ENCODE assay signal across 25 mouse cellular contexts in genomic region chr14:55333812-55334211, GRCm38 (mm10).
A peak's percentile ranks its signal among the peaks of the same experiment; 100 is the strongest.
DNase-seq lines count a peak whose midpoint lies in the region; ATAC-seq and TF ChIP-seq lines count a peak whose summit lies in the region.
"Had no signal": no experiment of that assay in that cellular context is flagged by ENCODE, and none has a peak within 500 bp of the region (broad histone marks: within the 10 kb centered on the region; RNA-seq: fewer than 3 reads in every experiment).

No protein-coding gene starts in this region.

- H3K27ac ChIP-seq in intestine, embryonic 16.5 days (ENCODE audit: low read length) = no peak overlapping the region
- no peak overlapping the region for H3K27ac ChIP-seq in intestine, embryonic 15.5 days
- H3K27ac ChIP-seq: embryonic facial prominence, embryonic 12.5 days; forebrain, embryonic 13.5 days; gastrocnemius, adult 2 months; heart, embryonic 13.5 days; hindbrain, embryonic 12.5 days had no signal

- no peak overlapping the region for H3ac ChIP-seq in myocyte (ENCODE audit: control insufficient read depth, insufficient read length)

- H3K9ac ChIP-seq in intestine, embryonic 16.5 days (ENCODE audit: low read depth, low read length) = no peak overlapping the region
- H3K9ac ChIP-seq in intestine, embryonic 15.5 days = no peak overlapping the region
- H3K9ac ChIP-seq: embryonic facial prominence, embryonic 12.5 days; forebrain, embryonic 13.5 days; forebrain, postnatal 0 days; heart, embryonic 13.5 days; hindbrain, embryonic 12.5 days had no signal

- no peak for TF ChIP-seq POLR2A in myocyte (IDR thresholded peaks at IDR 0.05; ENCODE audit: insufficient read length, low read depth)

- no peaks in the 10 kb centered on the region for H3K27me3 ChIP-seq in intestine, embryonic 16.5 days (replicated peaks; ENCODE audit: control insufficient read depth, insufficient read depth, low read length)
- H3K27me3 ChIP-seq in intestine, embryonic 15.5 days (replicated peaks) = no peaks in the 10 kb centered on the region
- H3K27me3 ChIP-seq in myocyte (ENCODE audit: control insufficient read depth, insufficient read depth, insufficient read length) = no peaks in the 10 kb centered on the region
- H3K27me3 ChIP-seq: embryonic facial prominence, embryonic 12.5 days; forebrain, embryonic 13.5 days; heart, embryonic 13.5 days; hindbrain, embryonic 12.5 days had no signal

- no peaks in the 10 kb centered on the region for H3K9me3 ChIP-seq in intestine, embryonic 16.5 days (ENCODE audit: control insufficient read depth, low read length)
- H3K9me3 ChIP-seq in intestine, embryonic 15.5 days = no peaks in the 10 kb centered on the region
- H3K9me3 ChIP-seq: embryonic facial prominence, embryonic 12.5 days; forebrain, embryonic 13.5 days; G1E; heart, embryonic 13.5 days; hindbrain, embryonic 12.5 days had no signal

- H3K79me2 ChIP-seq in myocyte (ENCODE audit: control insufficient read depth, insufficient read depth) = no peaks in the 10 kb centered on the region

- no peaks in the 10 kb centered on the region for H3K36me3 ChIP-seq in intestine, embryonic 16.5 days (ENCODE audit: control insufficient read depth, insufficient read depth, low read length)
- no peaks in the 10 kb centered on the region for H3K36me3 ChIP-seq in intestine, embryonic 15.5 days
- no peaks in the 10 kb centered on the region for H3K36me3 ChIP-seq in myocyte (ENCODE audit: control insufficient read depth, insufficient read depth)
- H3K36me3 ChIP-seq: embryonic facial prominence, embryonic 12.5 days; G1E; heart, embryonic 13.5 days; hindbrain, embryonic 12.5 days had no signal

- peak; percentile 52; the same call in 1 of the 2 replicates for ATAC-seq in intestine, embryonic 16.5 days
- no peak for ATAC-seq in intestine, embryonic 15.5 days
- no peak for ATAC-seq in cerebellum, adult (ENCODE audit: insufficient number of reproducible peaks, low FRiP score, low TSS enrichment)
- ATAC-seq: activated CD4-positive, CD25-positive, alpha-beta regulatory T cell, adult 4 months; forebrain, embryonic 13.5 days; forebrain, postnatal 0 days; hindbrain, embryonic 16.5 days; inflammation-experienced regulatory T-cells, adult 6 months had no signal

- 0 out of 2 replicates have a peak, but pooled peaks cover 2% of the 10 kb centered on the region for H3K4me1 ChIP-seq in intestine, embryonic 16.5 days (ENCODE audit: control insufficient read depth, insufficient read depth, low read length)
- no peaks in the 10 kb centered on the region for H3K4me1 ChIP-seq in intestine, embryonic 15.5 days (replicated peaks)
- H3K4me1 ChIP-seq: embryonic facial prominence, embryonic 12.5 days had no signal

- no peak overlapping the region for H3K4me2 ChIP-seq in intestine, embryonic 16.5 days (ENCODE audit: low read depth, low read length)
- no peak overlapping the region for H3K4me2 ChIP-seq in intestine, embryonic 15.5 days (replicated peaks)
- H3K4me2 ChIP-seq in myocyte (ENCODE audit: low read depth) = peak overlapping the region; percentile 51
- H3K4me2 ChIP-seq: embryonic facial prominence, embryonic 12.5 days; forebrain, embryonic 13.5 days; heart, embryonic 13.5 days; hindbrain, embryonic 12.5 days had no signal

- DNase-seq in ZHBTc4 (ENCODE audit: low read depth, low spot score) = peak; percentile 55
- no peak for DNase-seq in adipocyte (ENCODE audit: low spot score)
- no peak for DNase-seq in heart, postnatal 4 days
- DNase-seq: adrenal gland, adult 2 months; adrenal gland, postnatal 25 days; cerebellum, adult 2 months; cerebellum, postnatal 10 days; embryo, embryonic 11 days; forebrain, postnatal 0 days; gastrocnemius, adult 2 months; gastrocnemius, postnatal 25 days; heart, adult 11 months; heart, postnatal 36 days had no signal

- 39% methylated on average over 3 of the region's 3 CpGs for WGBS in intestine, embryonic 16.5 days
- WGBS in intestine, embryonic 15.5 days = 44% methylated on average over 3 of the region's 3 CpGs

- H3K4me3 ChIP-seq in intestine, embryonic 16.5 days (ENCODE audit: low read length) = no peak overlapping the region
- H3K4me3 ChIP-seq in intestine, embryonic 15.5 days (replicated peaks) = no peak overlapping the region
- no peak overlapping the region for H3K4me3 ChIP-seq in myocyte
- H3K4me3 ChIP-seq: embryonic facial prominence, embryonic 12.5 days; forebrain, embryonic 13.5 days; gastrocnemius, adult 2 months; heart, embryonic 13.5 days; hindbrain, embryonic 12.5 days had no signal

TF ChIP-seq in myocyte, 11 proteins besides CTCF, POLR2A, EP300 and RAD21:
- no peak for TF ChIP-seq TCF3 (IDR thresholded peaks at IDR 0.05; ENCODE audit: insufficient read length, low read depth)
- TF ChIP-seq MYOG (IDR thresholded peaks at IDR 0.05; ENCODE audit: control insufficient read depth in 1 of 3, insufficient read depth in 1 of 3, insufficient read length in 2 of 3, low read depth in 2 of 3) = peak in 1 of 3 experiments; percentile 69
- no peak for TF ChIP-seq REST (IDR thresholded peaks at IDR 0.05; ENCODE audit: insufficient read depth, insufficient read length)
- TF ChIP-seq TCF12 (IDR thresholded peaks at IDR 0.05; ENCODE audit: insufficient read depth, poor library complexity, severe bottlenecking) = no peak
- TF ChIP-seq MAX (IDR thresholded peaks at IDR 0.05; ENCODE audit: low read depth) = no peak
- TF ChIP-seq SRF (IDR thresholded peaks at IDR 0.05; ENCODE audit: control insufficient read depth, insufficient read length, low read depth) = no peak
- TF ChIP-seq E2F4 (IDR thresholded peaks at IDR 0.05; ENCODE audit: insufficient read depth) = no peak
